Mouse (Mus musculus): ENCODE results near the gene Ahcyl2.

DNA sequence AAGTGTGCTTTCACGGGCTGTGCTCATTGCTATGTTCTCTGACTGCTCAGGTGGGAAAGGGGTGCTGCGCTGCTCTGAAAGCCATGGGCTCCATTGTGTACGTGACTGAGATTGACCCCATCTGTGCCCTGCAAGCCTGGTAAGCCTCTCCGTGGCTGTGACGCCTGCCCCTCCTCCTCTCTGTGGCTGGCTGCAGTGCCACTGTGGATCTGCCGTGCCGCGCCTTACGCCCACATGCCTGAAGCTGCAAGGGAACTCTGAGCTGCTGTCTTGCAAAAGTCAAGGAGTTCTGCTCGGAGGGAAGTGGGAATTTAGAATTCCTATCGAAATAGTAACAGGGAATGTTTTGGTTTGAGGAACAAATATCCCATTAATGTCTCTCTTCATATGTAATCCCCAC, 123.3 kb downstream of the Ahcyl2 start:
- TF ChIP-seq CTCF (IDR thresholded peaks at IDR 0.05) (no peak), EP300 (IDR thresholded peaks at IDR 0.05) (no peak)

Measured in lung, postnatal 0 days (tissue).